Mouse (Mus musculus) lung, embryonic 14.5 days (tissue): ENCODE results near the gene Dnm3. TPM values are rescaled to one million over a fixed set of nuclear protein-coding genes. Genes with fewer than 3 reads are reported as not detected.

ENCODE experiments used
- ATAC-seq: fragments of 200-750 bp; cut with Nextera tagmentation; 2 replicates; pipeline ENCODE4 v1.8.0; 2017; ENCODE audit warnings: mild to moderate bottlenecking, moderate TSS enrichment, moderate library complexity; ENCODE audit not compliant: insufficient read depth
- DNase-seq: peaks from one replicate; pipeline ENCODE4 v3.0.0-alpha.2; 2015
- H3K27ac ChIP-seq: fragments of 300-500 bp; sonication (generic); 2 replicates; pipeline ENCODE4 v1.5.1; 2014; ENCODE audit warnings: low read depth, mild to moderate bottlenecking, moderate library complexity
- H3K27me3 ChIP-seq: fragments of 300-500 bp; sonication (generic); 2 replicates; pipeline ENCODE4 v1.6.1; 2014; ENCODE audit warnings: low read length, control low read depth; ENCODE audit not compliant: insufficient read depth
- H3K36me3 ChIP-seq: fragments of 300-500 bp; sonication (generic); 2 replicates; pipeline ENCODE4 v1.6.1; 2014; ENCODE audit warnings: control low read depth; ENCODE audit not compliant: insufficient read depth
- H3K4me1 ChIP-seq: fragments of 300-500 bp; sonication (generic); 2 replicates; pipeline ENCODE4 v1.6.1; 2014; ENCODE audit warnings: antibody characterized with exemption, control low read depth; ENCODE audit not compliant: insufficient read depth
- H3K4me2 ChIP-seq: fragments of 300-500 bp; sonication (generic); 2 replicates; pipeline ENCODE4 v1.6.1; 2014; ENCODE audit warnings: mild to moderate bottlenecking
- H3K4me3 ChIP-seq: fragments of 300-500 bp; sonication (generic); 2 replicates; pipeline ENCODE4 v1.5.1; 2014; ENCODE audit warnings: low read depth, low read length
- H3K9ac ChIP-seq: fragments of 300-500 bp; sonication (generic); 2 replicates; pipeline ENCODE4 v1.6.1; 2014
- H3K9me3 ChIP-seq: fragments of 300-500 bp; sonication (generic); 2 replicates; pipeline ENCODE4 v1.6.1; 2016; ENCODE audit warnings: low read depth, low read length, control low read depth
- CTCF ChIP-seq: IDR thresholded peaks from 2 replicates; pipeline ENCODE4 v1.5.1; 2016; ENCODE audit warnings: antibody characterized with exemption, low read depth
- WGBS: fragments of 180-500 bp; shearing (Covaris S2); extraction: QIAGEN DNeasy Blood & Tissue Kit; methylation state at CpG from one replicate; pipeline ENCODE4 v1.1.7; 2014; 5-methylcytosine and 5-hydroxymethylcytosine counted together
- polyA plus RNA-seq: library from polyadenylated mRNA; unstranded; fragments of >200 nt; fragmentation: Nextera tagmentation; extraction: Ambion mirVana; gene quantifications from 2 replicates; pipeline ENCODE4 v1.2.1, GENCODE M21; 2014

The Dnm3 gene
- polyA plus RNA-seq, 1 experiment from 2014 or later = 2.8 TPM

- Histone ChIP-seq H3K4me3 (no peak overlapping the region), H3K9me3 (no peaks in the 10 kb centered on the region), H3K27me3 (no peaks in the 10 kb centered on the region), H3K27ac (peak overlapping the region; percentile 85; the same call in 1 of the 2 replicates), H3K4me2 (peak overlapping the region; percentile 6; the same call in 1 of the 2 replicates), H3K36me3 (no peaks in the 10 kb centered on the region), H3K4me1 (peaks cover 20% of the 10 kb centered on the region), H3K9ac (no peak overlapping the region)
- ATAC-seq (no peak; the same call in 1 of the 2 replicates), DNase-seq (no peak)
- WGBS = 34% methylated on average over 5 of the region's 5 CpGs
- no peak for TF ChIP-seq CTCF
These were observed 478.5 kb downstream of the Dnm3 start for GRCm38 (mm10) chr1:161999338-161999737.

DNA sequence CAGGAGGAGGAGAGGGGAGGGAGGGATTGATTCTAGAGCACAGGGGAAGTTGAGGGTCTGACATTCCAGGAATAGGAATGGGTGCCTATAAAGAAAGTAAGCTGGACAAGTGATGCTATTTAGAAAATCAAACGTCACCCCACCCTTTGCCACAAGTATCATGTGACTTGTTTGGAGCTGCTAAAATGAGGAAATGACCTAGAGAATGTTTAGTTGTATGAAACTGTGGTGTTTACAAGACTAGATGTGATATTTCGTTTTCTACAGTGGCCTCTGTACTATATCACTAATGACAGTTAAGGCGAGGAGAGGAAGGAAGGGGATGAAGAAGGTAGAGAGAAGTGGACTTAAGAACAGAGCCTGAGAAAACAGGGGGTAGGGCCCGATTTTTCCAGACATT, 479.1 kb downstream of the Dnm3 start:
- no peaks in the 10 kb centered on the region for H3K27me3 ChIP-seq
- no peaks in the 10 kb centered on the region for H3K9me3 ChIP-seq
- no peak overlapping the region for H3K27ac ChIP-seq
- no peak overlapping the region for H3K4me3 ChIP-seq
- no peak overlapping the region for H3K9ac ChIP-seq
- no peak overlapping the region for H3K4me2 ChIP-seq
- H3K4me1 ChIP-seq = peaks cover 14% of the 10 kb centered on the region
- ATAC-seq (no peak), DNase-seq (no peak)
- TF ChIP-seq CTCF = no peak
- H3K36me3 ChIP-seq = no peaks in the 10 kb centered on the region
- 44% methylated on average over 4 of the region's 4 CpGs for WGBS

DNA sequence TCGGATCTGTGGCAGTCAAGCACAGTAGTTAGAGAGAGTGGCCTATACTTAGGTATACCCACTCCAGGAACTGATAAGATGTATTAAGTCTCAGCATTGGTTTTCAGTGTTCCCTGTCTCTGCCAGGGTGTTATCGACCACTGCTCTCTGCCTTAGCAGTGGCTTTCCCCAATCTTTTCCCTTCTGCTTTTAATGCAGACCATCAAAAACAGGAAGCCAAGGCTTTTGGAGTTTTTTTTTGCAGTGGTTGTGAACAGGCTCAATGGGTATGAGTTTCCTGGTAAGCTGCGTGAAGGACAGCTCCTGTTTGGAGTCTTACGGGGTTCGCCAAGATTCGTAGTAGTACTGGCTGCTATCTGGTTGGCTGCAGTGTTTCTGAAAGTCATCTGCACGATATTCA, 485.4 kb downstream of the Dnm3 start:
- H3K27ac ChIP-seq = no peak overlapping the region
- ATAC-seq (no peak), DNase-seq (no peak)
- no peaks in the 10 kb centered on the region for H3K27me3 ChIP-seq
- H3K9me3 ChIP-seq = no peaks in the 10 kb centered on the region
- no peak for TF ChIP-seq CTCF
- H3K4me1 ChIP-seq = no peaks in the 10 kb centered on the region
- H3K36me3 ChIP-seq = no peaks in the 10 kb centered on the region
- no peak overlapping the region for H3K4me2 ChIP-seq
- H3K9ac ChIP-seq = no peak overlapping the region
- 86% methylated on average over 7 of the region's 7 CpGs for WGBS
- no peak overlapping the region for H3K4me3 ChIP-seq

DNA sequence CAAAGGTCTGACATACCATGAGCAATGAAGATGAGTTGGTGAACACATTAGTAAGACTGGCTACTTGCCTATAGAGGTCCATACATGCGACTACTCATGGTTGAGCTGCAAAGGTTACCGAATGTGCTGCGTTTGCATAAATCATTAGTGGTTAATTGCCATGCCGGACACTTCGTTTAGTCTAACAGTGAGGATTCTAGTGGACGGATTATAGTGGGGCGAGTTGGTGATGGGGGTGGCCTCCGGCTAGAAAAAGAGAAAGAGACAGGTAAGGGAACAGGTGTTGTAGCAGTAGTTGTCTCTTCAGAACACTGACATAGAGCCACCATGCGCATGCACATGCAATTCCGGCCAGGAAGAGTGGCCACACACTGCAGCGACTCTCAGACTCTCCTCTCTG, 486.0 kb downstream of the Dnm3 start:
- H3K4me3 ChIP-seq = no peak overlapping the region
- ATAC-seq = no peak

DNA sequence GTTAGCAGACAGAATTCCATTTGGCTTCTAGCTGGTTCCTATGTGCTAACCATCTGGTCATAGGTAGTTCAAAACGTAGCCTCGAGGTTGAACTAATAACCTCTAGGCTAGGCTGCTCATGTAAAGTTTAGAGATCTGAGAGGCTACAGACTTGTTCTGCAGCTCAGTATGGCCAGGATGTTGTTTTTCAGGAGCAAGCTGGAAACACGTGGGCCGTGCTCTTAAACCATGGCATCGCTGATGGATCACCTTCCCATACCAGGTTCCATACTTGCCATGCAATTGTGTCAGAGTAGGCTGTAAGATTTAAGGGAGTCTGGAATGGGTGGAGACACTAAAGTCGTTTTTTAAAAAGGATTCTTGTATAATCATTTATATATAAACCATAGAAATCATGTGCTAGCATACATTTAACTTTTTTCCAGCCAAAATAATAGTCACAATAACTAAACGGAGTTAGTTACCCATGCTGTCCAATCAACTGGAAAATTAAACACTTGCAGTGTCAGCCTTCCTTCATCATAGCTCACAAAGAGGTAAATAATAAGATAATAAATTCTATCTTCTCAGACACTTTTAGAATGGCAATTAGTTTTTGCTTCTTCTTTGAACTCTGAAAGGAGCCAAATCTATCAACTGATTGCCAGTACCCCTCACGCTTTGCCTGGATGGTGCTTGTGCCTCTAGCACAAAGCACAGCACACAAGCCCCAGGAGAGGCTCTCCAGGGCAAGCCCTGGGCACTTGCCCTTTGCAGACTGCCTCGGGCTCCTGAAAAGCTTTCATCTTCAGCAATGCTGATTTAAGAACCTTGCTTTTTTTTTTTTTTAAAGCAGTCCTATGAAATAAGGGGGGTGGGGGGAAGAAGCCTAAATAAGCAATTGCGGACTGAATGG, 486.9 kb downstream of the Dnm3 start:
- H3K9ac ChIP-seq = no peak overlapping the region
- no peak overlapping the region for H3K27ac ChIP-seq
- H3K27me3 ChIP-seq = no peaks in the 10 kb centered on the region
- no peak for DNase-seq
- ATAC-seq = no peak
- H3K4me1 ChIP-seq = no peaks in the 10 kb centered on the region
- 55% methylated on average over 10 of the region's 10 CpGs for WGBS
- H3K9me3 ChIP-seq = no peaks in the 10 kb centered on the region
- H3K4me2 ChIP-seq = no peak overlapping the region
- H3K4me3 ChIP-seq = no peak overlapping the region
- TF ChIP-seq CTCF = no peak
- no peaks in the 10 kb centered on the region for H3K36me3 ChIP-seq

More for the DNA sequence above, 486.0 kb downstream of the Dnm3 start:
- no peaks in the 10 kb centered on the region for H3K36me3 ChIP-seq
- WGBS = 88% methylated on average over 11 of the region's 11 CpGs
- no peak overlapping the region for H3K27ac ChIP-seq
- H3K4me1 ChIP-seq = no peaks in the 10 kb centered on the region
- DNase-seq = no peak
- no peak overlapping the region for H3K9ac ChIP-seq
- no peak overlapping the region for H3K4me2 ChIP-seq
- TF ChIP-seq CTCF = no peak
- H3K27me3 ChIP-seq = no peaks in the 10 kb centered on the region
- no peaks in the 10 kb centered on the region for H3K9me3 ChIP-seq

DNA sequence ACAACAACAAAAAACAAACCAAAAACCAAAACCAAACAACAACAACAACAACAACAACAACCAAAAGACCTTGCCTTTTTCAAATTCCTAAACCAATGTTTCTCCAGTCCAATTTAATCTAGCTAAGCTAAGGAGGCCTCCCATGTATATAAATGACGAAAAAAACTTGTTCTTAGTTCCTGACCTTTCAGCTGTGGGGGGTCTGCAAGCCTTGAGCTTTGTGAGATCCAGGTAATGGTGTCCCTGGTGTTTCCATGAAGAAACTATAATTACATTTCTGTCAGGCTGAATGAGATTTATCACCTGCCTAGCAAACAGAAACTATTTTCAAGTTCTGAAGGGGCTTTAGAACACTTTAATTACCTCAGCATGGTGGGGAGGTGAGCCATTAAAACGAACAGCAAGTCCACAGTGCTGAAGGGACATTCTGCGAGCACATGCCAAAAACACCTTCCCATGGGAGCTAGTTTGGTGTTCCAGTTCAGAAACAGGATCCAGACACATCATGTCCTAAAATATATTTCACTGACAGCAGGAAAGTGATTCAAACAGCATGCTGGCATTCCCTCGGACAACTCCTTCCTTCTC, 493.8 kb downstream of the Dnm3 start:
- ATAC-seq (no peak), DNase-seq (no peak)
- H3K9me3 ChIP-seq = no peaks in the 10 kb centered on the region
- no peaks in the 10 kb centered on the region for H3K27me3 ChIP-seq
- H3K4me2 ChIP-seq = no peak overlapping the region
- no peaks in the 10 kb centered on the region for H3K4me1 ChIP-seq
- WGBS = 46% methylated on average over 4 of the region's 4 CpGs
- H3K9ac ChIP-seq = no peak overlapping the region
- TF ChIP-seq CTCF = no peak
- no peak overlapping the region for H3K27ac ChIP-seq
- no peaks in the 10 kb centered on the region for H3K36me3 ChIP-seq
- no peak overlapping the region for H3K4me3 ChIP-seq

- ATAC-seq = no peak
- H3K4me3 ChIP-seq = no peak overlapping the region
- no peak overlapping the region for H3K9ac ChIP-seq
- DNase-seq = no peak
- no peak overlapping the region for H3K27ac ChIP-seq
- no peaks in the 10 kb centered on the region for H3K9me3 ChIP-seq
- H3K4me1 ChIP-seq = no peaks in the 10 kb centered on the region
- WGBS = 70% methylated on average over 6 of the region's 6 CpGs
- no peaks in the 10 kb centered on the region for H3K27me3 ChIP-seq
- no peaks in the 10 kb centered on the region for H3K36me3 ChIP-seq
- H3K4me2 ChIP-seq = no peak overlapping the region
- TF ChIP-seq CTCF = no peak
These were observed 494.4 kb downstream of the Dnm3 start for GRCm38 (mm10) chr1:161983451-161983850.
